Mouse (Mus musculus) liver, embryonic 14.5 days (tissue): Measurements from ENCODE around the gene Tmem190. TPM values are rescaled to one million over a fixed set of nuclear protein-coding genes. Genes with fewer than 3 reads are reported as not detected.
"Not testable (repeated sequence)": the region's sequence is repeated elsewhere in the genome, so short reads cannot be mapped to it uniquely, and the experiment has no call there.

Source experiments
- ATAC-seq: fragments of 200-750 bp; cut with Nextera tagmentation; 2 replicates; pipeline ENCODE4 v1.8.0; 2017; ENCODE audit warnings: moderate number of reproducible peaks, mild to moderate bottlenecking, moderate library complexity; ENCODE audit not compliant: insufficient read depth
- DNase-seq, 3 experiments: peaks; one replicate each; pipeline ENCODE4 v3.0.0-alpha.2; 2012 to 2013; ENCODE audit warnings: low read depth in 3 of 3, low spot score in 3 of 3
- H3K27ac ChIP-seq: fragments of 300-500 bp; sonication (generic); 2 replicates; pipeline ENCODE4 v1.5.1; 2014; ENCODE audit warnings: moderate library complexity, mild to moderate bottlenecking, control low read depth, inconsistent platforms
- H3K27me3 ChIP-seq: fragments of 300-500 bp; sonication (generic); 2 replicates; pipeline ENCODE4 v1.6.1; 2014; ENCODE audit warnings: mild to moderate bottlenecking, low read length, moderate library complexity; ENCODE audit not compliant: control insufficient read depth, insufficient read depth
- H3K36me3 ChIP-seq: fragments of 300-500 bp; sonication (generic); replicated peaks from 2 replicates; pipeline ENCODE4 v1.6.1; 2014; ENCODE audit warnings: low read depth; ENCODE audit not compliant: control insufficient read depth, insufficient read depth
- H3K4me1 ChIP-seq, 2 experiments: fragments of 200-500 bp in 1 of 2; fragments of 300-500 bp in 1 of 2; sonication (generic) in 1 of 2; replicated peaks; 2 replicates each; pipeline ENCODE4 v1.6.1; 2012 to 2014; ENCODE audit warnings: antibody characterized with exemption in 1 of 2, inconsistent platforms in 1 of 2, low read length in 1 of 2; ENCODE audit not compliant: control insufficient read depth in 2 of 2, insufficient read depth in 2 of 2
- H3K4me2 ChIP-seq: fragments of 300-500 bp; sonication (generic); 2 replicates; pipeline ENCODE4 v1.6.1; 2014; ENCODE audit warnings: low read depth, mild to moderate bottlenecking, control low read depth, moderate library complexity
- H3K4me3 ChIP-seq, 2 experiments: fragments of 200-500 bp in 1 of 2; fragments of 300-500 bp in 1 of 2; sonication (generic) in 1 of 2; 2 replicates each; pipeline ENCODE4 v1.5.1; 2012 to 2014; ENCODE audit warnings: low read depth in 2 of 2, low read length in 2 of 2, mild to moderate bottlenecking in 2 of 2, control low read depth in 1 of 2, inconsistent platforms in 1 of 2, moderate library complexity in 1 of 2; ENCODE audit not compliant: insufficient read depth in 1 of 2
- H3K9ac ChIP-seq: fragments of 300-500 bp; sonication (generic); replicated peaks from 2 replicates; pipeline ENCODE4 v1.6.1; 2014; ENCODE audit warnings: mild to moderate bottlenecking, control low read depth, moderate library complexity
- H3K9me3 ChIP-seq: fragments of 300-500 bp; sonication (generic); 2 replicates; pipeline ENCODE4 v1.6.1; 2016; ENCODE audit warnings: low read length, mixed read lengths; ENCODE audit not compliant: control insufficient read depth
- CTCF ChIP-seq: IDR thresholded peaks from 2 replicates; pipeline ENCODE4 v1.5.1; 2016; ENCODE audit warnings: antibody characterized with exemption, low read depth, control low read depth
- EP300 ChIP-seq: IDR thresholded peaks from 2 replicates; pipeline ENCODE4 v1.6.1; 2016; ENCODE audit warnings: antibody characterized with exemption, low read depth
- WGBS: fragments of 180-500 bp; shearing (Covaris S2); extraction: QIAGEN DNeasy Blood & Tissue Kit; methylation state at CpG from one replicate; pipeline ENCODE4 v1.1.7; 2014; ENCODE audit not compliant: insufficient replicate concordance; 5-methylcytosine and 5-hydroxymethylcytosine counted together
- polyA plus RNA-seq, 2 experiments: library from polyadenylated mRNA; depleted of rRNA in 1 of 2; stranded (reverse) in 1 of 2; unstranded in 1 of 2; fragments of >200 nt; fragmentation: Nextera tagmentation in 1 of 2; extraction: Ambion mirVana in 1 of 2; gene quantifications; 2 replicates each; pipeline versions ENCODE4 v1.2.1 to v1.2.3; 2012 to 2014

Tmem190 gene
- polyA plus RNA-seq, 2 experiments: not detected

GRCm38 (mm10) chr7:4812303-4813104, 29.8 kb downstream of the Tmem190 start, which contains the start of gene Ube2s:
Gene Ube2s (minus strand): TSS chr7:4812590.
- DNase-seq (peak; percentile 99 to 100 (median 100)), ATAC-seq (peak; percentile 96)
- TF ChIP-seq EP300 (peak; percentile 59), CTCF (peak; percentile 50)
- Histone ChIP-seq H3K4me2 (peak within 1 kb of the TSS; percentile 98), H3K9me3 (no peaks in the 10 kb centered on the region), H3K27me3 (no peaks in the 10 kb centered on the region), H3K36me3 (peaks cover 35% of the 10 kb centered on the region), H3K27ac (peak within 1 kb of the TSS; percentile 82), H3K4me3 (peak within 1 kb of the TSS; percentile 100), H3K9ac (peak within 1 kb of the TSS; percentile 95), H3K4me1 (peaks cover 29 to 30% of the 10 kb centered on the region in 2 experiments)
- under 1% methylated on average over 62 of the region's 62 CpGs for WGBS

DNA sequence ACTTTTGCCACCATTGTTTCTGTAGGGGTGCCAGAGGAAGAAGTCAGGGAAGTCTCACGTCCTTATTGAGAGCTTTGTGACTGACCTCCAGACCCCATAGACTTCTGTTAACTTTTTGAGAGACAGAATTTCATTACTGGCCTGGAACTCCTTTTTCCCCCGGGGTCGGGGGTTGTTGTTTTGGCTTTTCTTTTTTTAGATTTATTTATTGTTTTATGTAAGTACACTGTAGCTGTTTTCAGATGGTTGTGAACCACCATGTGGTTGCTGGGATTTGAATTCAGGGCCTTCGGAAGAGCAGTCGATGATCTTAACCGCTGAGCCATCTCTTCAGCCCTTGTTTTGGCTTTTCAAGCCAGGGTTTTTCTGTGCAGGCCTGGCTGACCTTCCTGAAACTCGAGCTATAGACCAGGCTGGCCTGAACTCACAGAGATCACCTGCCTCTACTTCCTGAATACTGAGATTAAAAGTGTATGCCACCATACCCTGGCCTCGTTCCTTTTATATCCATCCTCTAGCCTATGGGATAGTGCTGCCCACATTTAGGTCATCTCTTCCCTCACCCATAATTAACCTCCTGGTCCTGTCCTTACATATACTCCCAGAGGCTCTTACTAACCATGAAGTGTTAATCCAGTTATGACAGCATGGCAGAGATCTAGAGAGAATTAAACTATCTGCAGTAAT, 30.5 kb downstream of the Tmem190 start:
- peaks cover 31% of the 10 kb centered on the region for H3K36me3 ChIP-seq
- peaks cover 26 to 27% of the 10 kb centered on the region in 2 experiments for H3K4me1 ChIP-seq
- H3K9ac ChIP-seq: peak overlapping the region; percentile 81
- no peaks in the 10 kb centered on the region for H3K9me3 ChIP-seq
- ATAC-seq (no peak), DNase-seq (no peak)
- 13% methylated on average over 8 of the region's 8 CpGs for WGBS
- H3K4me3 ChIP-seq: peak overlapping the region; percentile 100
- no peaks in the 10 kb centered on the region for H3K27me3 ChIP-seq
- TF ChIP-seq EP300: no peak
- no peak for TF ChIP-seq CTCF
- peak overlapping the region; percentile 77 for H3K4me2 ChIP-seq
- H3K27ac ChIP-seq: peak overlapping the region; percentile 82

DNA sequence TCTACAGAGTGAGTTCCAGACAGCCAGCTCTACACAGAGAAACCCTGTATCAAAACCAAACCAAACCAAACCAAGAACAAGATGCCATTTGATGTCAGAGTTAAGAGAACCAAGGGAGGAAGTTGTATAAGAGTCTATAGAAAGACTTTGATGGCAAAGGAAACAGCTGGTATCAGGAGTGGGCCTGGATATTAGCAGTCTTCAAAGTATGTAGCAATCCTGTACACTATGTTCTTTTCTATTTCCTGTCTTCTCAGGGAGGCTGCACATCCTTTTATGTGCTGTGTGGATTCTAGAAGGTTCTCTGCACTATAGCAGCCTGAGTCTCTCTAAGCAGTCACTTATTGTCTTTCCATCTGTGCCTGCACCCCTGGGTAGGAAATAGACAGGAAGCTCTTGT, 33.8 kb downstream of the Tmem190 start:
- DNase-seq: no peak
- Histone ChIP-seq H3K4me3 (no peak overlapping the region), H3K4me1 (peaks cover 6 to 7% of the 10 kb centered on the region in 2 experiments), H3K9me3 (no peaks in the 10 kb centered on the region), H3K27ac (no peak overlapping the region), H3K9ac (no peak overlapping the region; the same call in 1 of the 2 replicates), H3K36me3 (no peaks in the 10 kb centered on the region), H3K27me3 (no peaks in the 10 kb centered on the region), H3K4me2 (no peak overlapping the region)
- TF ChIP-seq EP300: no peak
- no peak for TF ChIP-seq CTCF
- no peak for ATAC-seq

DNA sequence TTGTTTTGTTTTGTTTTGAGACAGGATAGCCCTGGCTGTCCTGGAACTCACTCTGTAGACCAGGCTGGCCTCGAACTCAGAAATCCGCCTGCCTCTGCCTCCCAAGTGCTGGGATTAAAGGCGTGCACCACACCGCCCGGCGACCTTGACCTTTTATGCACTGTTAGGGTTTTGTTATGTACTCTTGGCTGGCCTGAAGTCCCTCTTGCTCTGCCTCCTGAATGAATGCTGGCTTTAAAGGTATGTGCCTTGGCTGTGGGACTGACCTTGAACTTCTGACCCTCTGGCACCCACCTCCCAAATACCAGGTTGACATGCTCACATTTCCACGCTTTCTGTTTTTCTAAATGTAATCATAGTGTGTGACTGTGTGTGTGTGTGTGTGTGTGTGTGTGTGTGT, 38.2 kb downstream of the Tmem190 start:
- H3K27ac ChIP-seq, H3K9ac ChIP-seq, H3K4me1 ChIP-seq, H3K36me3 ChIP-seq, H3K4me2 ChIP-seq, DNase-seq, ATAC-seq, H3K27me3 ChIP-seq, H3K4me3 ChIP-seq, H3K9me3 ChIP-seq: not testable (repeated sequence)
- 75% methylated on average over 7 of the region's 7 CpGs for WGBS

DNA sequence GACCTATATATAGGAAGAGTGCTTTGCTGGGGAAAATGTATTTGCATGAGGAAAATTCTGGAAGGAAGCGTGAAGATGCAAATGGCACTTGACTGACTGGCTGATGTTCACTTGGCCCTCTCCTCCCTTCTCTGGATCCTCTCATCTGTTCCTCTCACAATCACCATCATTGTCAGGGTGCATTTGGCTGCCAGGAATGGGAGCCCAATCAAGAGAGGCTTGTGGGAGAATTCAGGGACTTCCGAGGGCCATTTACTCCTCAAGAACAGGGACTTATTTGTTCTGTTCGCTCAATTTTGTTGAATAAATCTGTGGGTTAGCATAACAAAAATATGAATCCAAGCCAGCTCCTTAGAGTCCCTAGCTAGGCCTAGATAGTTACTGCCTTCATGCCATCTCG, 39.0 kb downstream of the Tmem190 start:
- Histone ChIP-seq H3K27me3 (no peaks in the 10 kb centered on the region), H3K9me3 (no peaks in the 10 kb centered on the region), H3K27ac (no peak overlapping the region), H3K9ac (no peak overlapping the region), H3K4me3 (no peak overlapping the region), H3K4me1 (no peaks in the 10 kb centered on the region), H3K4me2 (no peak overlapping the region), H3K36me3 (no peaks in the 10 kb centered on the region)
- no peak for DNase-seq
- TF ChIP-seq EP300: no peak
- no peak for TF ChIP-seq CTCF
- WGBS: 63% methylated on average over 4 of the region's 4 CpGs
- no peak for ATAC-seq
